Mouse (Mus musculus): ENCODE data around the gene Krtap1-3. TPM values are rescaled to one million over a fixed set of nuclear protein-coding genes. Genes with fewer than 3 reads are reported as not detected.
"Not testable (repeated sequence)": the region's sequence is repeated elsewhere in the genome, so short reads cannot be mapped to it uniquely, and the experiment has no call there.

The Krtap1-3 gene
- total RNA-seq (2021), result not detected
- long read RNA-seq, experiment 1, result 0 reads
- long read RNA-seq, experiment 2, result 0 reads

- DNase-seq (ENCODE audit: low spot score), result no peak
Measured at GRCm38 (mm10) chr11:99590981-99591380, at the start of gene Krtap1-3. Gene Krtap1-3, minus strand, starts transcription at chr11:99591339.

GRCm38 (mm10) chr11:99640926-99641325 lies 49.8 kb upstream of the Krtap1-3 start:
- DNase-seq (ENCODE audit: low spot score), result no peak

- no peak for DNase-seq (ENCODE audit: low spot score)
Measured at GRCm38 (mm10) chr11:99637086-99637485, 45.9 kb upstream of the Krtap1-3 start.

GRCm38 (mm10) chr11:99634653-99635134 lies 43.6 kb upstream of the Krtap1-3 start, which contains the start of gene Krtap4-2:
Gene Krtap4-2, minus strand, starts transcription at chr11:99635084.
- DNase-seq (ENCODE audit: low spot score), result no peak

- DNase-seq (ENCODE audit: low spot score), result no peak
Measured at GRCm38 (mm10) chr11:99633293-99633692, 42.2 kb upstream of the Krtap1-3 start.

- no peak for DNase-seq (ENCODE audit: low spot score)
Measured at GRCm38 (mm10) chr11:99630890-99631289, 39.8 kb upstream of the Krtap1-3 start.

GRCm38 (mm10) chr11:99628138-99628537 lies 37.0 kb upstream of the Krtap1-3 start, which contains the start of gene Krtap4-1:
Gene Krtap4-1, minus strand, starts transcription at chr11:99628238.
- DNase-seq (ENCODE audit: low spot score), result no peak

- DNase-seq (ENCODE audit: low spot score), result no peak
Measured at GRCm38 (mm10) chr11:99620335-99620734, 29.2 kb upstream of the Krtap1-3 start, which contains the start of gene Gm11562. Gene Gm11562, minus strand, starts transcription at chr11:99620435.

GRCm38 (mm10) chr11:99614796-99615363 lies 23.7 kb upstream of the Krtap1-3 start, which contains the start of gene Krtap2-4:
Gene Krtap2-4, minus strand, starts transcription at chr11:99614846.
- no peak for DNase-seq (ENCODE audit: low spot score)

GRCm38 (mm10) chr11:99610089-99610488 lies 18.9 kb upstream of the Krtap1-3 start, which contains the start of gene Gm11937:
Gene Gm11937, minus strand, starts transcription at chr11:99610189.
- not testable (repeated sequence) for DNase-seq (ENCODE audit: low spot score)

GRCm38 (mm10) chr11:99609126-99609525 lies 18.0 kb upstream of the Krtap1-3 start:
- DNase-seq (ENCODE audit: low spot score), result no peak

- not testable (repeated sequence) for DNase-seq (ENCODE audit: low spot score)
Measured at GRCm38 (mm10) chr11:99603208-99603607, 12.1 kb upstream of the Krtap1-3 start, which contains the start of gene Gm11938. Gene Gm11938, minus strand, starts transcription at chr11:99603308.

GRCm38 (mm10) chr11:99597742-99598141 lies 6.6 kb upstream of the Krtap1-3 start, which contains the start of gene Krtap9-3:
Gene Krtap9-3, minus strand, starts transcription at chr11:99598105.
- not testable (repeated sequence) for DNase-seq (ENCODE audit: low spot score)

GRCm38 (mm10) chr11:99585096-99585495 lies 6.0 kb downstream of the Krtap1-3 start:
- no peak for DNase-seq (ENCODE audit: low spot score)

- DNase-seq (ENCODE audit: low spot score), result no peak
Measured at GRCm38 (mm10) chr11:99583245-99583704, 7.9 kb downstream of the Krtap1-3 start, which contains the start of gene Krtap1-4. Gene Krtap1-4, minus strand, starts transcription at chr11:99583654.

GRCm38 (mm10) chr11:99581564-99581963 lies 9.6 kb downstream of the Krtap1-3 start:
- DNase-seq (ENCODE audit: low spot score), result no peak

GRCm38 (mm10) chr11:99581051-99581450 lies 10.1 kb downstream of the Krtap1-3 start:
- no peak for DNase-seq (ENCODE audit: low spot score)

- no peak for DNase-seq (ENCODE audit: low spot score)
Measured at GRCm38 (mm10) chr11:99580636-99581035, 10.5 kb downstream of the Krtap1-3 start, which contains the start of gene Krtap1-5. Gene Krtap1-5, minus strand, starts transcription at chr11:99581016.

- DNase-seq (ENCODE audit: low spot score), result peak; percentile 44
Measured at GRCm38 (mm10) chr11:99574106-99574505, 17.0 kb downstream of the Krtap1-3 start.

- no peak for DNase-seq (ENCODE audit: low spot score)
Measured at GRCm38 (mm10) chr11:99573164-99573563, 18.0 kb downstream of the Krtap1-3 start.

GRCm38 (mm10) chr11:99566530-99566929 lies 24.6 kb downstream of the Krtap1-3 start, which contains the start of gene Krtap3-1:
Gene Krtap3-1, minus strand, starts transcription at chr11:99566630.
- no peak for DNase-seq (ENCODE audit: low spot score)

- no peak for DNase-seq (ENCODE audit: low spot score)
Measured at GRCm38 (mm10) chr11:99562580-99562979, 28.6 kb downstream of the Krtap1-3 start.

All from gastrocnemius, adult 18-20 months (tissue).